Mouse (Mus musculus): Measurements from ENCODE around the gene Svep1. TPM values are rescaled to one million over a fixed set of nuclear protein-coding genes. Genes with fewer than 3 reads are reported as not detected.

The Svep1 gene
- polyA plus RNA-seq, 1 experiment from 2014 or later: 9.7 TPM

GRCm38 (mm10) chr4:58086738-58087137, 119.9 kb downstream of the Svep1 start:
- Histone ChIP-seq H3K4me1 (ENCODE audit: control insufficient read depth, insufficient read depth, low read length) (no peaks in the 10 kb centered on the region), H3K4me2 (replicated peaks; ENCODE audit: low read depth, low read length) (no peak overlapping the region), H3K9ac (replicated peaks; ENCODE audit: low read depth, low read length) (no peak overlapping the region), H3K36me3 (ENCODE audit: control insufficient read depth, insufficient read depth, low read length) (no peaks in the 10 kb centered on the region; the same call in 1 of the 2 replicates), H3K27me3 (ENCODE audit: control insufficient read depth, insufficient read depth, low read length) (no peaks in the 10 kb centered on the region), H3K9me3 (ENCODE audit: control insufficient read depth, low read depth, low read length) (no peaks in the 10 kb centered on the region), H3K27ac (ENCODE audit: low read length) (no peak overlapping the region), H3K4me3 (ENCODE audit: low read depth, low read length) (no peak overlapping the region)
- ATAC-seq (ENCODE audit: insufficient number of reproducible peaks, insufficient read depth, low FRiP score, low read depth): no peak
- 28% methylated on average over 1 of the region's 1 CpGs for WGBS

- Histone ChIP-seq H3K9ac (replicated peaks; ENCODE audit: low read depth, low read length) (no peak overlapping the region), H3K27me3 (ENCODE audit: control insufficient read depth, insufficient read depth, low read length) (no peaks in the 10 kb centered on the region), H3K4me1 (ENCODE audit: control insufficient read depth, insufficient read depth, low read length) (no peaks in the 10 kb centered on the region), H3K4me2 (replicated peaks; ENCODE audit: low read depth, low read length) (no peak overlapping the region), H3K27ac (ENCODE audit: low read length) (no peak overlapping the region), H3K9me3 (ENCODE audit: control insufficient read depth, low read depth, low read length) (no peaks in the 10 kb centered on the region), H3K4me3 (ENCODE audit: low read depth, low read length) (no peak overlapping the region), H3K36me3 (ENCODE audit: control insufficient read depth, insufficient read depth, low read length) (no peaks in the 10 kb centered on the region; the same call in 1 of the 2 replicates)
- WGBS: 59% methylated on average over 4 of the region's 4 CpGs
- ATAC-seq (ENCODE audit: insufficient number of reproducible peaks, insufficient read depth, low FRiP score, low read depth): no peak
Measured at GRCm38 (mm10) chr4:58086151-58086550, 120.5 kb downstream of the Svep1 start.

- Histone ChIP-seq H3K4me2 (replicated peaks; ENCODE audit: low read depth, low read length) (no peak overlapping the region), H3K27ac (ENCODE audit: low read length) (no peak overlapping the region), H3K9ac (replicated peaks; ENCODE audit: low read depth, low read length) (no peak overlapping the region), H3K4me3 (ENCODE audit: low read depth, low read length) (no peak overlapping the region), H3K27me3 (ENCODE audit: control insufficient read depth, insufficient read depth, low read length) (no peaks in the 10 kb centered on the region), H3K4me1 (ENCODE audit: control insufficient read depth, insufficient read depth, low read length) (no peaks in the 10 kb centered on the region), H3K36me3 (ENCODE audit: control insufficient read depth, insufficient read depth, low read length) (no peaks in the 10 kb centered on the region; the same call in 1 of the 2 replicates), H3K9me3 (ENCODE audit: control insufficient read depth, low read depth, low read length) (no peaks in the 10 kb centered on the region)
- WGBS: 88% methylated on average over 3 of the region's 3 CpGs
- no peak for ATAC-seq (ENCODE audit: insufficient number of reproducible peaks, insufficient read depth, low FRiP score, low read depth)
Measured at GRCm38 (mm10) chr4:58085340-58085739, 121.3 kb downstream of the Svep1 start.

- Histone ChIP-seq H3K4me2 (replicated peaks; ENCODE audit: low read depth, low read length) (no peak overlapping the region), H3K36me3 (ENCODE audit: control insufficient read depth, insufficient read depth, low read length) (no peaks in the 10 kb centered on the region; the same call in 1 of the 2 replicates), H3K9me3 (ENCODE audit: control insufficient read depth, low read depth, low read length) (no peaks in the 10 kb centered on the region), H3K27me3 (ENCODE audit: control insufficient read depth, insufficient read depth, low read length) (no peaks in the 10 kb centered on the region), H3K27ac (ENCODE audit: low read length) (no peak overlapping the region), H3K4me3 (ENCODE audit: low read depth, low read length) (no peak overlapping the region), H3K4me1 (ENCODE audit: control insufficient read depth, insufficient read depth, low read length) (no peaks in the 10 kb centered on the region), H3K9ac (replicated peaks; ENCODE audit: low read depth, low read length) (no peak overlapping the region)
- 95% methylated on average over 5 of the region's 5 CpGs for WGBS
- ATAC-seq (ENCODE audit: insufficient number of reproducible peaks, insufficient read depth, low FRiP score, low read depth): no peak
Measured at GRCm38 (mm10) chr4:58084155-58084554, 122.5 kb downstream of the Svep1 start.

GRCm38 (mm10) chr4:58082588-58082987, 124.1 kb downstream of the Svep1 start:
- no peaks in the 10 kb centered on the region; the same call in 1 of the 2 replicates for H3K36me3 ChIP-seq (ENCODE audit: control insufficient read depth, insufficient read depth, low read length)
- H3K4me3 ChIP-seq (ENCODE audit: low read depth, low read length): no peak overlapping the region
- H3K4me1 ChIP-seq (ENCODE audit: control insufficient read depth, insufficient read depth, low read length): no peaks in the 10 kb centered on the region
- H3K4me2 ChIP-seq (replicated peaks; ENCODE audit: low read depth, low read length): no peak overlapping the region
- no peaks in the 10 kb centered on the region for H3K27me3 ChIP-seq (ENCODE audit: control insufficient read depth, insufficient read depth, low read length)
- 12% methylated on average over 5 of the region's 5 CpGs for WGBS
- no peak overlapping the region for H3K9ac ChIP-seq (replicated peaks; ENCODE audit: low read depth, low read length)
- H3K27ac ChIP-seq (ENCODE audit: low read length): no peak overlapping the region
- no peak for ATAC-seq (ENCODE audit: insufficient number of reproducible peaks, insufficient read depth, low FRiP score, low read depth)
- H3K9me3 ChIP-seq (ENCODE audit: control insufficient read depth, low read depth, low read length): no peaks in the 10 kb centered on the region

GRCm38 (mm10) chr4:58079631-58080030, 127.0 kb downstream of the Svep1 start:
- 33% methylated on average over 10 of the region's 10 CpGs for WGBS
- Histone ChIP-seq H3K36me3 (ENCODE audit: control insufficient read depth, insufficient read depth, low read length) (no peaks in the 10 kb centered on the region; the same call in 1 of the 2 replicates), H3K27me3 (ENCODE audit: control insufficient read depth, insufficient read depth, low read length) (no peaks in the 10 kb centered on the region), H3K27ac (ENCODE audit: low read length) (no peak overlapping the region), H3K4me3 (ENCODE audit: low read depth, low read length) (no peak overlapping the region), H3K4me2 (replicated peaks; ENCODE audit: low read depth, low read length) (no peak overlapping the region), H3K4me1 (ENCODE audit: control insufficient read depth, insufficient read depth, low read length) (no peaks in the 10 kb centered on the region), H3K9ac (replicated peaks; ENCODE audit: low read depth, low read length) (no peak overlapping the region), H3K9me3 (ENCODE audit: control insufficient read depth, low read depth, low read length) (no peaks in the 10 kb centered on the region)
- no peak for ATAC-seq (ENCODE audit: insufficient number of reproducible peaks, insufficient read depth, low FRiP score, low read depth)

GRCm38 (mm10) chr4:58077950-58078349, 128.7 kb downstream of the Svep1 start:
- H3K4me2 ChIP-seq (replicated peaks; ENCODE audit: low read depth, low read length): no peak overlapping the region
- no peaks in the 10 kb centered on the region for H3K36me3 ChIP-seq (ENCODE audit: control insufficient read depth, insufficient read depth, low read length)
- no peak overlapping the region for H3K4me3 ChIP-seq (ENCODE audit: low read depth, low read length)
- H3K9ac ChIP-seq (replicated peaks; ENCODE audit: low read depth, low read length): no peak overlapping the region
- no peak overlapping the region for H3K27ac ChIP-seq (ENCODE audit: low read length)
- no peaks in the 10 kb centered on the region for H3K27me3 ChIP-seq (ENCODE audit: control insufficient read depth, insufficient read depth, low read length)
- H3K9me3 ChIP-seq (ENCODE audit: control insufficient read depth, low read depth, low read length): no peaks in the 10 kb centered on the region
- ATAC-seq (ENCODE audit: insufficient number of reproducible peaks, insufficient read depth, low FRiP score, low read depth): no peak
- no peaks in the 10 kb centered on the region for H3K4me1 ChIP-seq (ENCODE audit: control insufficient read depth, insufficient read depth, low read length)
- 63% methylated on average over 6 of the region's 6 CpGs for WGBS

- no peak overlapping the region for H3K9ac ChIP-seq (replicated peaks; ENCODE audit: low read depth, low read length)
- 90% methylated on average over 4 of the region's 4 CpGs for WGBS
- H3K4me3 ChIP-seq (ENCODE audit: low read depth, low read length): no peak overlapping the region
- H3K36me3 ChIP-seq (ENCODE audit: control insufficient read depth, insufficient read depth, low read length): no peaks in the 10 kb centered on the region
- H3K9me3 ChIP-seq (ENCODE audit: control insufficient read depth, low read depth, low read length): no peaks in the 10 kb centered on the region
- H3K27ac ChIP-seq (ENCODE audit: low read length): no peak overlapping the region
- H3K4me2 ChIP-seq (replicated peaks; ENCODE audit: low read depth, low read length): no peak overlapping the region
- ATAC-seq (ENCODE audit: insufficient number of reproducible peaks, insufficient read depth, low FRiP score, low read depth): no peak
- H3K4me1 ChIP-seq (ENCODE audit: control insufficient read depth, insufficient read depth, low read length): no peaks in the 10 kb centered on the region
- no peaks in the 10 kb centered on the region for H3K27me3 ChIP-seq (ENCODE audit: control insufficient read depth, insufficient read depth, low read length)
Measured at GRCm38 (mm10) chr4:58077536-58077935, 129.1 kb downstream of the Svep1 start.

- no peak for ATAC-seq (ENCODE audit: insufficient number of reproducible peaks, insufficient read depth, low FRiP score, low read depth)
- no peaks in the 10 kb centered on the region for H3K4me1 ChIP-seq (ENCODE audit: control insufficient read depth, insufficient read depth, low read length)
- H3K4me3 ChIP-seq (ENCODE audit: low read depth, low read length): no peak overlapping the region
- no peak overlapping the region for H3K4me2 ChIP-seq (replicated peaks; ENCODE audit: low read depth, low read length)
- no peaks in the 10 kb centered on the region; the same call in 1 of the 2 replicates for H3K9me3 ChIP-seq (ENCODE audit: control insufficient read depth, low read depth, low read length)
- 0 out of 2 replicates have a peak, but pooled peaks cover 6% of the 10 kb centered on the region for H3K36me3 ChIP-seq (ENCODE audit: control insufficient read depth, insufficient read depth, low read length)
- no peaks in the 10 kb centered on the region for H3K27me3 ChIP-seq (ENCODE audit: control insufficient read depth, insufficient read depth, low read length)
- H3K9ac ChIP-seq (replicated peaks; ENCODE audit: low read depth, low read length): no peak overlapping the region
- WGBS: 81% methylated on average over 12 of the region's 12 CpGs
- no peak overlapping the region for H3K27ac ChIP-seq (ENCODE audit: low read length)
Measured at GRCm38 (mm10) chr4:58072888-58073287, 133.8 kb downstream of the Svep1 start.

All from stomach, embryonic 14.5 days (tissue).